Mouse (Mus musculus): ENCODE data around the gene Tex264.
"Not testable (repeated sequence)": the region's sequence is repeated elsewhere in the genome, so short reads cannot be mapped to it uniquely, and the experiment has no call there.

Gene Tex264

DNA sequence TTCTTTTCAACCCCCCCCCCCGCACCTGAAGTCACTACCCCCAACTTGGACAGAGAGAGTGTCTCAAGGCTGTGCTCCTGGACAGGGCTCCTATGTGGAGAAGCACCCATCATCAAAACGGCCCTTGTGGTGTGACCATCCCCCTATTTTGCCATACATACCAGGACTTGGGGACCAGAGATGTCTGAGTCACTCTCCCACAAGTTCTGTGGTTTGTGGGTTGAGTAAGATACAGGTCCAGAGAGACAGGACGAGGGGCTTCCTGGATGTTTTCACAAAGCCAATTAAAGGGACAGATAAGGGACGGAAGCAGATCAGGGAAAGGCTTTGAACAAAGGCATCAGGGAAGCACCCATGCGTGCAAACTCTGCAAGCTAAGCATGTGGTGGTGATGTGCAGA is 44.4 kb downstream of the Tex264 start:
- Histone ChIP-seq H3K36me3 (ENCODE audit: insufficient read depth, low read length) (no peaks in the 10 kb centered on the region), H3K27me3 (ENCODE audit: insufficient read depth, low read length) (peaks cover 17% of the 10 kb centered on the region), H3K9me3 (ENCODE audit: low read length) (no peaks in the 10 kb centered on the region), H3K4me1 (replicated peaks; ENCODE audit: low read depth, low read length) (peaks cover 32% of the 10 kb centered on the region), H3K4me3 (replicated peaks; ENCODE audit: low read length) (no peak overlapping the region)
- no peak for TF ChIP-seq NANOG (IDR thresholded peaks at IDR 0.05; ENCODE audit: borderline replicate concordance, low read length)
- no peak for TF ChIP-seq CTCF (conservative IDR thresholded peaks at IDR 0.05; ENCODE audit: low read length)
- no peak for TF ChIP-seq POU5F1 (IDR thresholded peaks at IDR 0.05; ENCODE audit: borderline replicate concordance, low read length)

- Histone ChIP-seq H3K27me3 (ENCODE audit: insufficient read depth, low read length) (0 out of 2 replicates have a peak, but pooled peaks cover 5% of the 10 kb centered on the region), H3K4me3 (replicated peaks; ENCODE audit: low read length) (no peak overlapping the region), H3K9me3 (ENCODE audit: low read length) (no peaks in the 10 kb centered on the region), H3K36me3 (ENCODE audit: insufficient read depth, low read length) (no peaks in the 10 kb centered on the region), H3K4me1 (replicated peaks; ENCODE audit: low read depth, low read length) (peaks cover 4% of the 10 kb centered on the region; the same call in 1 of the 2 replicates)
- TF ChIP-seq POU5F1 (IDR thresholded peaks at IDR 0.05; ENCODE audit: borderline replicate concordance, low read length) (no peak), NANOG (IDR thresholded peaks at IDR 0.05; ENCODE audit: borderline replicate concordance, low read length) (no peak), CTCF (conservative IDR thresholded peaks at IDR 0.05; ENCODE audit: low read length) (no peak)
These were observed 47.6 kb downstream of the Tex264 start for GRCm38 (mm10) chr9:106638154-106638553.

DNA sequence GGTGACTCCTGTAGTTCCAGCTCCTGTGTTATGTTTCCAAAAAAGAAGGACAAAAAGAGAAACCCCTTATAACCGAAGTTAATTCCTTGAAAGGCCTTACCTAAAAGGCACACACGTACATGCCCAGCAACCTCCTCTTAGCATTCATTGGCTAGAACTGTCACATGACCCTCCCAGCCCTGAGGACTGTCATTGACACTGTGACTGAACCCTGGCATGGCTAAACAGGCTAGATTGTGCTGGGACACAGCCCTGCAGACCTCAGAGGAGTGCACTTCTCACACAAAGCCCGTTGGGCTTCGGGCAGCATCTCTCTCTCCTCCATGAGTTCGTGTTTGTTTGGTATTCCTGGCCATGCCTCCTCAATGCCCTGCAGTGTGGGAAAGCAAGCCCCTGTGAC is 53.5 kb downstream of the Tex264 start:
- no peak overlapping the region for H3K4me3 ChIP-seq (replicated peaks; ENCODE audit: low read length)
- peaks cover 3% of the 10 kb centered on the region; the same call in 1 of the 2 replicates for H3K9me3 ChIP-seq (ENCODE audit: low read length)
- TF ChIP-seq POU5F1 (IDR thresholded peaks at IDR 0.05; ENCODE audit: borderline replicate concordance, low read length) (no peak), CTCF (conservative IDR thresholded peaks at IDR 0.05; ENCODE audit: low read length) (no peak), NANOG (IDR thresholded peaks at IDR 0.05; ENCODE audit: borderline replicate concordance, low read length) (no peak)
- H3K27me3 ChIP-seq (ENCODE audit: insufficient read depth, low read length): no peaks in the 10 kb centered on the region
- H3K36me3 ChIP-seq (ENCODE audit: insufficient read depth, low read length): no peaks in the 10 kb centered on the region
- peaks cover 11% of the 10 kb centered on the region for H3K4me1 ChIP-seq (replicated peaks; ENCODE audit: low read depth, low read length)

DNA sequence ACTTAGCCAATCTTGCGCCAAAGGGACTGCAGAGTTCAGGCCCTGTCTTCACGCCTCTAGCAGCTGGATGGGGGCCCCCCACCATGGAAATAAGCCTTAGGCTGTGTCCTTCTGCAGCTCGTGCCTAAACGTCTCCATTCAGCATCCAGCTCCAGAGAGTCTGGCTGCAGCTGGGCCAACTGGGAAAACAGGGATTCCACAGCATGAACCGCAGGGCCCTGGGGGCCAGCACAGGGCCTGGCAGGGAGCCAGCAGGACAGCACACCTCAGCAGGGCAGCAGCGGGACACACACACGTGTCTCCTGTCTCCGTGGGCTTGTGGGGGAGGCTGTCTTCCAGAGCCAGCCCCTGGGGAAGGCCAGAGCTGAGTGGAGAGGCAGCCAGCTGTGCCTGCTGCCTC is 57.9 kb downstream of the Tex264 start:
- not testable (repeated sequence) for H3K9me3 ChIP-seq (ENCODE audit: low read length); H3K27me3 ChIP-seq (ENCODE audit: insufficient read depth, low read length); H3K36me3 ChIP-seq (ENCODE audit: insufficient read depth, low read length)
- peaks cover 16% of the 10 kb centered on the region for H3K4me1 ChIP-seq (replicated peaks; ENCODE audit: low read depth, low read length)
- 0 out of 2 replicates have a peak overlapping the region, but pooled peaks have one; percentile 58 for H3K4me3 ChIP-seq (replicated peaks; ENCODE audit: low read length)

DNA sequence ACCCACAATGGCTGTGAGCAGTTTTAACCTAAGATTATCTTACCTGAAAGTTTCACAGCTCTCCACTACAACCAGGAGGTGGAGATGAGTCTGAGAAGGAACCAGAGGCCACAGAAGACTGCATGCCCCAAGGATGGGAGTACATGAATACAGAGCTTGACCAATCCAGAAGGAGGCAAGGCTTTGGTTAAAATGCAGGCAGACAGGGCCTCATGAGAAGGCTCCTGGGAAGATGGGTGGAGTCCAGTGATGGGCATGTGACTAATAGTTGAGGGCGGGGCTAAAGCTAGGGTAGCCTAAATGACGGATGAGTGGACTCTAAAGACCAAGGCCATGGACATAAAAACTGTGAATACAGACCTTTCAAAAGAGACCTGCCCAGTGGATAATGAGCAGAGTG is 59.4 kb downstream of the Tex264 start, which contains the start of gene Iqcf6:
Gene Iqcf6 (plus strand): TSS at position 301 of the 400 bp plus-strand sequence.
- H3K4me3 ChIP-seq (replicated peaks; ENCODE audit: low read length): peak within 1 kb of the TSS; percentile 58
- peaks cover 3% of the 10 kb centered on the region; the same call in 1 of the 2 replicates for H3K9me3 ChIP-seq (ENCODE audit: low read length)
- H3K4me1 ChIP-seq (replicated peaks; ENCODE audit: low read depth, low read length): peaks cover 16% of the 10 kb centered on the region
- 0 out of 2 replicates have a peak, but pooled peaks cover 6% of the 10 kb centered on the region for H3K27me3 ChIP-seq (ENCODE audit: insufficient read depth, low read length)
- H3K36me3 ChIP-seq (ENCODE audit: insufficient read depth, low read length): no peaks in the 10 kb centered on the region
- TF ChIP-seq POU5F1 (IDR thresholded peaks at IDR 0.05; ENCODE audit: borderline replicate concordance, low read length): no peak
- no peak for TF ChIP-seq NANOG (IDR thresholded peaks at IDR 0.05; ENCODE audit: borderline replicate concordance, low read length)
- TF ChIP-seq CTCF (conservative IDR thresholded peaks at IDR 0.05; ENCODE audit: low read length): no peak

DNA sequence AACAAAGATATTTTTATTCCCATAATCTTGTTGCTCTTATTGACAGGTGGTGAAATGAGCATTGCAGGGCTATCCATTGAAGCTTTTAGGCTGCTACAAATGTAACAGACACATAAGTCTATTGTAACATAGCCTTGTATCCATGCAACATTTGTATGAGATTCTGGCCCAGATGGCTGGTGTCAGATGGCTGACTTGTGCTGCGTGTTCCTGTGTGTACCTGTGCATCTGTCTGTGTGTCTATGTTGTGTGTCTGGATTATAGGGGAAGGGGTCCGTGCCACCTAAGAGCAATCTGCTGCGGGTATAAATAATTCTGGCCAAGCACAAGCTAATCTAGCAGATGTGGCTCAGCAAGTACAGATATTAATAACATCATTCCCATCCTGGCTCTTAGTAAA is 68.2 kb downstream of the Tex264 start:
- Histone ChIP-seq H3K4me1 (replicated peaks; ENCODE audit: low read depth, low read length) (peaks cover 12% of the 10 kb centered on the region), H3K4me3 (replicated peaks; ENCODE audit: low read length) (no peak overlapping the region), H3K9me3 (ENCODE audit: low read length) (no peaks in the 10 kb centered on the region), H3K27me3 (ENCODE audit: insufficient read depth, low read length) (0 out of 2 replicates have a peak, but pooled peaks cover 4% of the 10 kb centered on the region), H3K36me3 (ENCODE audit: insufficient read depth, low read length) (no peaks in the 10 kb centered on the region)
- TF ChIP-seq CTCF (conservative IDR thresholded peaks at IDR 0.05; ENCODE audit: low read length) (no peak), POU5F1 (IDR thresholded peaks at IDR 0.05; ENCODE audit: borderline replicate concordance, low read length) (no peak), NANOG (IDR thresholded peaks at IDR 0.05; ENCODE audit: borderline replicate concordance, low read length) (no peak)

- no peak for TF ChIP-seq CTCF (conservative IDR thresholded peaks at IDR 0.05; ENCODE audit: low read length)
- no peak for TF ChIP-seq NANOG (IDR thresholded peaks at IDR 0.05; ENCODE audit: borderline replicate concordance, low read length)
- TF ChIP-seq POU5F1 (IDR thresholded peaks at IDR 0.05; ENCODE audit: borderline replicate concordance, low read length): no peak
- Histone ChIP-seq H3K9me3 (ENCODE audit: low read length) (no peaks in the 10 kb centered on the region), H3K36me3 (ENCODE audit: insufficient read depth, low read length) (no peaks in the 10 kb centered on the region), H3K27me3 (ENCODE audit: insufficient read depth, low read length) (0 out of 2 replicates have a peak, but pooled peaks cover 4% of the 10 kb centered on the region), H3K4me3 (replicated peaks; ENCODE audit: low read length) (no peak overlapping the region), H3K4me1 (replicated peaks; ENCODE audit: low read depth, low read length) (peaks cover 12% of the 10 kb centered on the region)
These were observed 69.4 kb downstream of the Tex264 start for GRCm38 (mm10) chr9:106616306-106616705.

GRCm38 (mm10) chr9:106614616-106615015 is 71.1 kb downstream of the Tex264 start:
- 0 out of 2 replicates have a peak, but pooled peaks cover 4% of the 10 kb centered on the region for H3K27me3 ChIP-seq (ENCODE audit: insufficient read depth, low read length)
- H3K36me3 ChIP-seq (ENCODE audit: insufficient read depth, low read length): no peaks in the 10 kb centered on the region
- H3K4me3 ChIP-seq (replicated peaks; ENCODE audit: low read length): no peak overlapping the region
- H3K9me3 ChIP-seq (ENCODE audit: low read length): no peaks in the 10 kb centered on the region
- TF ChIP-seq POU5F1 (IDR thresholded peaks at IDR 0.05; ENCODE audit: borderline replicate concordance, low read length) (no peak), CTCF (conservative IDR thresholded peaks at IDR 0.05; ENCODE audit: low read length) (no peak), NANOG (IDR thresholded peaks at IDR 0.05; ENCODE audit: borderline replicate concordance, low read length) (no peak)
- peaks cover 12% of the 10 kb centered on the region for H3K4me1 ChIP-seq (replicated peaks; ENCODE audit: low read depth, low read length)

- TF ChIP-seq CTCF (conservative IDR thresholded peaks at IDR 0.05; ENCODE audit: low read length): no peak
- TF ChIP-seq NANOG (IDR thresholded peaks at IDR 0.05; ENCODE audit: borderline replicate concordance, low read length): no peak
- no peak for TF ChIP-seq POU5F1 (IDR thresholded peaks at IDR 0.05; ENCODE audit: borderline replicate concordance, low read length)
- Histone ChIP-seq H3K4me3 (replicated peaks; ENCODE audit: low read length) (no peak overlapping the region), H3K27me3 (ENCODE audit: insufficient read depth, low read length) (0 out of 2 replicates have a peak, but pooled peaks cover 4% of the 10 kb centered on the region), H3K9me3 (ENCODE audit: low read length) (no peaks in the 10 kb centered on the region), H3K36me3 (ENCODE audit: insufficient read depth, low read length) (no peaks in the 10 kb centered on the region), H3K4me1 (replicated peaks; ENCODE audit: low read depth, low read length) (peaks cover 12% of the 10 kb centered on the region)
These were observed 71.8 kb downstream of the Tex264 start for GRCm38 (mm10) chr9:106613951-106614350.

Measured in E14TG2a.4 (cell line).